Mouse (Mus musculus): ENCODE results near the gene Itsn2. TPM values are rescaled to one million over a fixed set of nuclear protein-coding genes. Genes with fewer than 3 reads are reported as not detected.
A peak's percentile ranks its signal among the peaks of the same experiment; 100 is the strongest.

Itsn2 gene
- polyA plus RNA-seq, 1 experiment from 2014 or later: 33.3 TPM

GRCm38 (mm10) chr12:4557436-4557835 lies 35.0 kb upstream of the Itsn2 start:
- Histone ChIP-seq H3K4me3 (ENCODE audit: low read length) (no peak overlapping the region), H3K4me1 (ENCODE audit: insufficient read depth, low read length) (peaks cover 4% of the 10 kb centered on the region; the same call in 1 of the 2 replicates), H3K9ac (replicated peaks; ENCODE audit: low read length) (no peak overlapping the region), H3K4me2 (replicated peaks; ENCODE audit: low read depth, low read length) (no peak overlapping the region), H3K36me3 (ENCODE audit: insufficient read depth, low read length) (no peaks in the 10 kb centered on the region), H3K27me3 (ENCODE audit: insufficient read depth, low read length) (no peaks in the 10 kb centered on the region), H3K9me3 (ENCODE audit: low read length) (no peaks in the 10 kb centered on the region), H3K27ac (ENCODE audit: low read length) (no peak overlapping the region)
- ATAC-seq (ENCODE audit: low FRiP score, low TSS enrichment): no peak
- WGBS: 43% methylated on average over 3 of the region's 3 CpGs

- ATAC-seq (ENCODE audit: low FRiP score, low TSS enrichment): no peak
- Histone ChIP-seq H3K27ac (ENCODE audit: low read length) (no peak overlapping the region), H3K9ac (replicated peaks; ENCODE audit: low read length) (no peak overlapping the region), H3K4me2 (replicated peaks; ENCODE audit: low read depth, low read length) (no peak overlapping the region), H3K4me1 (ENCODE audit: insufficient read depth, low read length) (peaks cover 4% of the 10 kb centered on the region; the same call in 1 of the 2 replicates), H3K4me3 (ENCODE audit: low read length) (no peak overlapping the region), H3K36me3 (ENCODE audit: insufficient read depth, low read length) (no peaks in the 10 kb centered on the region), H3K9me3 (ENCODE audit: low read length) (no peaks in the 10 kb centered on the region), H3K27me3 (ENCODE audit: insufficient read depth, low read length) (no peaks in the 10 kb centered on the region)
- 93% methylated on average over 3 of the region's 3 CpGs for WGBS
Observed at GRCm38 (mm10) chr12:4558013-4558412, 34.4 kb upstream of the Itsn2 start.

- no peaks in the 10 kb centered on the region for H3K36me3 ChIP-seq (ENCODE audit: insufficient read depth, low read length)
- H3K9me3 ChIP-seq (ENCODE audit: low read length): no peaks in the 10 kb centered on the region
- no peaks in the 10 kb centered on the region for H3K27me3 ChIP-seq (ENCODE audit: insufficient read depth, low read length)
- H3K27ac ChIP-seq (ENCODE audit: low read length): peak overlapping the region; percentile 43; the same call in 1 of the 2 replicates
- 65% methylated on average over 9 of the region's 9 CpGs for WGBS
- peak; percentile 51; the same call in 1 of the 2 replicates for ATAC-seq (ENCODE audit: low FRiP score, low TSS enrichment)
- no peak overlapping the region for H3K4me2 ChIP-seq (replicated peaks; ENCODE audit: low read depth, low read length)
- peaks cover 4% of the 10 kb centered on the region; the same call in 1 of the 2 replicates for H3K4me1 ChIP-seq (ENCODE audit: insufficient read depth, low read length)
- H3K4me3 ChIP-seq (ENCODE audit: low read length): no peak overlapping the region
- no peak overlapping the region; the same call in 1 of the 2 replicates for H3K9ac ChIP-seq (replicated peaks; ENCODE audit: low read length)
Observed at GRCm38 (mm10) chr12:4558475-4559279, 33.8 kb upstream of the Itsn2 start.

DNA sequence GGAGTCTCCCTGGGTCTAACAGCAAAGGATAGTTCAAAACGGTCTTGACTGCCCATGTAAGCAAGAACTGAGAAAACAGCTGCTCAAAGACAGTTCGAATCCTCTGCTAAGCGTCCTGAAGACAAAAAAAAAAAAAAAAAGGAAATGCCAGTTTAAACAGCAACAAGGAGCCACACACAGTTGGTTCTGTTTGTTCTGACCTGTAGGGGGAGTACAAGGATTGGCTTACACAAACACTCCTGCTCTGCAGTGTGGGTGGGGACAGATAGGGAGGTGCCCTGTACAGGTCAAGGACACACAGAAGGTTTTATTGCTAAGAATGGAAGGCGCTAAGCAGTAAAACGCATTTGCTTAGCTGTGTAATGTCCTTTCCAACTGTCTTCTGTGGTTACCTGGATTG lies 20.6 kb upstream of the Itsn2 start:
- Histone ChIP-seq H3K9ac (replicated peaks; ENCODE audit: low read length) (no peak overlapping the region), H3K4me1 (ENCODE audit: insufficient read depth, low read length) (0 out of 2 replicates have a peak, but pooled peaks cover 2% of the 10 kb centered on the region), H3K4me3 (ENCODE audit: low read length) (no peak overlapping the region), H3K4me2 (replicated peaks; ENCODE audit: low read depth, low read length) (no peak overlapping the region), H3K27me3 (ENCODE audit: insufficient read depth, low read length) (no peaks in the 10 kb centered on the region), H3K36me3 (ENCODE audit: insufficient read depth, low read length) (no peaks in the 10 kb centered on the region), H3K27ac (ENCODE audit: low read length) (no peak overlapping the region), H3K9me3 (ENCODE audit: low read length) (no peaks in the 10 kb centered on the region)
- ATAC-seq (ENCODE audit: low FRiP score, low TSS enrichment): peak; percentile 84; the same call in 1 of the 2 replicates
- 12% methylated on average over 5 of the region's 5 CpGs for WGBS

- no peak overlapping the region for H3K27ac ChIP-seq (ENCODE audit: low read length)
- no peak overlapping the region for H3K9ac ChIP-seq (replicated peaks; ENCODE audit: low read length)
- no peaks in the 10 kb centered on the region for H3K27me3 ChIP-seq (ENCODE audit: insufficient read depth, low read length)
- no peaks in the 10 kb centered on the region for H3K36me3 ChIP-seq (ENCODE audit: insufficient read depth, low read length)
- no peaks in the 10 kb centered on the region for H3K9me3 ChIP-seq (ENCODE audit: low read length)
- H3K4me1 ChIP-seq (ENCODE audit: insufficient read depth, low read length): 0 out of 2 replicates have a peak, but pooled peaks cover 2% of the 10 kb centered on the region
- no peak overlapping the region for H3K4me3 ChIP-seq (ENCODE audit: low read length)
- ATAC-seq (ENCODE audit: low FRiP score, low TSS enrichment): no peak
- WGBS: 60% methylated on average over 4 of the region's 4 CpGs
- no peak overlapping the region for H3K4me2 ChIP-seq (replicated peaks; ENCODE audit: low read depth, low read length)
Observed at GRCm38 (mm10) chr12:4574065-4574464, 18.4 kb upstream of the Itsn2 start.

GRCm38 (mm10) chr12:4582326-4582725 lies 10.1 kb upstream of the Itsn2 start:
- H3K27me3 ChIP-seq (ENCODE audit: insufficient read depth, low read length): no peaks in the 10 kb centered on the region
- no peaks in the 10 kb centered on the region for H3K9me3 ChIP-seq (ENCODE audit: low read length)
- no peaks in the 10 kb centered on the region for H3K4me1 ChIP-seq (ENCODE audit: insufficient read depth, low read length)
- H3K9ac ChIP-seq (replicated peaks; ENCODE audit: low read length): no peak overlapping the region
- no peak overlapping the region for H3K4me2 ChIP-seq (replicated peaks; ENCODE audit: low read depth, low read length)
- no peak overlapping the region for H3K4me3 ChIP-seq (ENCODE audit: low read length)
- no peaks in the 10 kb centered on the region for H3K36me3 ChIP-seq (ENCODE audit: insufficient read depth, low read length)
- no peak overlapping the region for H3K27ac ChIP-seq (ENCODE audit: low read length)
- no peak for ATAC-seq (ENCODE audit: low FRiP score, low TSS enrichment)

DNA sequence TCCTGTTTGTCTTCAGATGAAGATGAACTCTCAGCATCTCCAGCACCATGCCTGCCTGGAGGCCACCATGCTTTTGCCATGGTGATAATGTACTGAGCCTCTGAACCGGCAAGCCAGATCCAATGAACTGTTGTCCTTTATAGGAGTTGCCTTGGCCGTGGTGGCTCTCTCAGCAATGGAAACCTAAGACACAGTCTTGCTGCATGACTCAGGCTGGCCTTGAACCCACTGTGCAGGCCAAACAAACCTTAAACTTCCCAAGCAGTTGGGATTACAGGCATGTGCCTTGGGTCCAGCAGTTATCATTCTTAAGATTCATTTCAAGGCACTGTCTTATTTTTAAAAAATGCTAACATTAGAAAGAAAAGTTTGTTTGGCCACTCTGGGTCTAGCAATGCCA lies 4.6 kb upstream of the Itsn2 start:
- Histone ChIP-seq H3K9ac (replicated peaks; ENCODE audit: low read length) (no peak overlapping the region), H3K9me3 (ENCODE audit: low read length) (no peaks in the 10 kb centered on the region), H3K36me3 (ENCODE audit: insufficient read depth, low read length) (no peaks in the 10 kb centered on the region), H3K4me3 (ENCODE audit: low read length) (no peak overlapping the region), H3K27me3 (ENCODE audit: insufficient read depth, low read length) (no peaks in the 10 kb centered on the region), H3K27ac (ENCODE audit: low read length) (no peak overlapping the region), H3K4me1 (ENCODE audit: insufficient read depth, low read length) (no peaks in the 10 kb centered on the region), H3K4me2 (replicated peaks; ENCODE audit: low read depth, low read length) (no peak overlapping the region)
- WGBS: 82% methylated on average over 2 of the region's 2 CpGs
- ATAC-seq (ENCODE audit: low FRiP score, low TSS enrichment): no peak

GRCm38 (mm10) chr12:4588603-4589002 lies 3.8 kb upstream of the Itsn2 start:
- WGBS: 59% methylated on average over 3 of the region's 3 CpGs
- peaks cover under 1% of the 10 kb centered on the region; the same call in 1 of the 2 replicates for H3K4me1 ChIP-seq (ENCODE audit: insufficient read depth, low read length)
- peak; percentile 57; the same call in 1 of the 2 replicates for ATAC-seq (ENCODE audit: low FRiP score, low TSS enrichment)

GRCm38 (mm10) chr12:4592025-4592424 lies 413 bp upstream of the Itsn2 start:
- Histone ChIP-seq H3K27me3 (ENCODE audit: insufficient read depth, low read length) (no peaks in the 10 kb centered on the region), H3K4me2 (replicated peaks; ENCODE audit: low read depth, low read length) (peak overlapping the region; percentile 82), H3K9ac (replicated peaks; ENCODE audit: low read length) (no peak overlapping the region), H3K27ac (ENCODE audit: low read length) (no peak overlapping the region), H3K36me3 (ENCODE audit: insufficient read depth, low read length) (no peaks in the 10 kb centered on the region), H3K4me3 (ENCODE audit: low read length) (peak overlapping the region; percentile 87), H3K4me1 (ENCODE audit: insufficient read depth, low read length) (peaks cover 13% of the 10 kb centered on the region), H3K9me3 (ENCODE audit: low read length) (no peaks in the 10 kb centered on the region)
- WGBS: 68% methylated on average over 6 of the region's 6 CpGs
- ATAC-seq (ENCODE audit: low FRiP score, low TSS enrichment): no peak

More at GRCm38 (mm10) chr12:4588603-4589002, 3.8 kb upstream of the Itsn2 start:
- Histone ChIP-seq H3K9me3 (ENCODE audit: low read length) (no peaks in the 10 kb centered on the region), H3K4me3 (ENCODE audit: low read length) (no peak overlapping the region), H3K27ac (ENCODE audit: low read length) (no peak overlapping the region), H3K36me3 (ENCODE audit: insufficient read depth, low read length) (no peaks in the 10 kb centered on the region), H3K4me2 (replicated peaks; ENCODE audit: low read depth, low read length) (no peak overlapping the region), H3K27me3 (ENCODE audit: insufficient read depth, low read length) (no peaks in the 10 kb centered on the region), H3K9ac (replicated peaks; ENCODE audit: low read length) (no peak overlapping the region)

Measured in kidney, embryonic 16.5 days (tissue).